Mouse (Mus musculus) forebrain, embryonic 10.5 days (tissue): ENCODE measurements around the gene Hacl1. TPM values are rescaled to one million over a fixed set of nuclear protein-coding genes. Genes with fewer than 3 reads are reported as not detected.
A peak's percentile ranks its signal among the peaks of the same experiment; 100 is the strongest.

Experiments used
- DNase-seq: peaks from one replicate; pipeline ENCODE4 v3.0.0-alpha.2; 2017; ENCODE audit warnings: low spot score; ENCODE audit errors: extremely low spot score
- H3K27ac ChIP-seq: fragments of 300-500 bp; sonication (generic); 2 replicates; pipeline ENCODE4 v1.5.1; 2016; ENCODE audit warnings: mild to moderate bottlenecking
- H3K27me3 ChIP-seq: fragments of 300-500 bp; sonication (generic); 2 replicates; pipeline ENCODE4 v1.6.1; 2016; ENCODE audit warnings: mild to moderate bottlenecking; ENCODE audit not compliant: poor library complexity, severe bottlenecking
- H3K36me3 ChIP-seq: fragments of 300-500 bp; sonication (generic); replicated peaks from 2 replicates; pipeline ENCODE4 v1.6.1; 2016; ENCODE audit warnings: mild to moderate bottlenecking, moderate library complexity
- H3K4me1 ChIP-seq: fragments of 300-500 bp; sonication (generic); 2 replicates; pipeline ENCODE4 v1.6.1; 2016
- H3K4me3 ChIP-seq: fragments of 300-500 bp; sonication (generic); 2 replicates; pipeline ENCODE4 v1.5.1; 2016; ENCODE audit warnings: mild to moderate bottlenecking, moderate library complexity
- H3K9me3 ChIP-seq: fragments of 300-500 bp; sonication (generic); 2 replicates; pipeline ENCODE4 v1.6.1; 2016; ENCODE audit warnings: mild to moderate bottlenecking, moderate library complexity
- WGBS: fragments of 180-500 bp; shearing (Covaris S2); methylation state at CpG from one replicate; pipeline ENCODE4 v1.1.7; 2016; 5-methylcytosine and 5-hydroxymethylcytosine counted together
- polyA plus RNA-seq: library from polyadenylated mRNA; unstranded; fragments of >200 nt; fragmentation: Nextera tagmentation; extraction: Ambion mirVana; gene quantifications from 2 replicates; pipeline ENCODE4 v1.2.1, GENCODE M21; 2016

Hacl1 gene
- polyA plus RNA-seq, 1 experiment from 2014 or later, result 7.1 TPM

DNA sequence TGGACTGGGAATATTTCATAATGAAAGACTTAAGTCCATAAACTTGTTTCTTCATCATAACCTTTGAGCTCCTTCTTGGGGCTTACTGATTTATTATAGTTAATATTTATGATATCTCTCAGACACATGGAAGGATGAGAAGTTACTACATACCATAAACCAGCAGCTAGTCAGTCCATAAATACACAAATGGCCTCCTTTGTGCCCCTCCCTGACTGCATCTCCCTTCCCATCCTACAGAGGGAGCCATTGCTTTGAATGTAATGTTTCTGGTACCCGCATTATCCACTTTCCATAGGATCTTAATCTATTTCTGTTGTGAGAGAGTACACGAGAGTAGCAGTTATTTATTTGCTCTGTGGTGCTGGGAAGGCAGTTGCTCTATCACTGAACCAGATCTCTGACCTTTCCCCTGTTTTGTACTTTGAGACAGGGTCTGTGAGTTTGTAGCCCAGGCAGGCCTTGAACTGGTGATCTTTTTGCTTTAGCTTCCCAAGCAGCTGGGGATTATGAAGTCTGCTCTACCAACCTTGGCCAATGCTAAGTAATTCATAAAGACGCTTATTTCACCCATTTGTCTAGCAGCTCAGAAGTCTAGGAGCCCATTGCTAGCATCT is 4.0 kb upstream of the Hacl1 start:
- Histone ChIP-seq H3K4me3 (no peak overlapping the region), H3K27ac (no peak overlapping the region), H3K4me1 (peaks cover 13% of the 10 kb centered on the region), H3K9me3 (no peaks in the 10 kb centered on the region), H3K27me3 (no peaks in the 10 kb centered on the region), H3K36me3 (no peaks in the 10 kb centered on the region)
- no peak for DNase-seq
- WGBS, result 75% methylated on average over 3 of the region's 3 CpGs

DNA sequence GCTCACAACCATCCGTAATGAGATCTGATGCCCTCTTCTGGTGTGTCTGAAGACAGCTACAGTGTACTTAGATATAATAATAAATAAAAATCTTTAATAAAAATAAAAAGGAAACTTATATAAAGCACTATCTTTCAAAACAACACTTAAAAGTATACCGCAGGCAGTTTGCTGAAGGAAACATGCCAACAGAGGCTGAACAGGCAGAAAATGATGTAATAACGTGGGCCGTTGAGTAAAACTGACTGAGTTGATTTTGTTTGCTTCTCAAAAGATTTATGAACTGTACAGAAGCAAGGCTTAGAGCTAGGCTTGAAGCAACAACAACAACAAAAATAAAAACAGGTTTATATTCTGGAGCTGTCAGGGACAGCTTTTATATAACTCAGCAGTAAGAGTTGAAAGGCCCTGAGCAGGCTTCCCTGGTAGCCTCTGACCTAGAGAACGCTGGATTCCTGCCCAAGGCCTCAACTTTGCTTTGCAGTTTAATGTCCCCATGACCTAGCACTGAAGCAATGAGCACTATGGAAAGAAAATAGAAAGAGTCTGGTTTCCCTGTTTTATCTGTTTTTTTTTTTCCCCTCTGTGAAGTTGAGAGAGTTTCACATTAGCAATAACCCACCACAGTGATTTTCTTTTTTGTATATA is 3.2 kb upstream of the Hacl1 start:
- DNase-seq, result no peak
- Histone ChIP-seq H3K27ac (no peak overlapping the region), H3K27me3 (no peaks in the 10 kb centered on the region), H3K9me3 (no peaks in the 10 kb centered on the region), H3K4me3 (no peak overlapping the region), H3K36me3 (no peaks in the 10 kb centered on the region), H3K4me1 (peaks cover 17% of the 10 kb centered on the region)
- 91% methylated on average over 5 of the region's 5 CpGs for WGBS

DNA sequence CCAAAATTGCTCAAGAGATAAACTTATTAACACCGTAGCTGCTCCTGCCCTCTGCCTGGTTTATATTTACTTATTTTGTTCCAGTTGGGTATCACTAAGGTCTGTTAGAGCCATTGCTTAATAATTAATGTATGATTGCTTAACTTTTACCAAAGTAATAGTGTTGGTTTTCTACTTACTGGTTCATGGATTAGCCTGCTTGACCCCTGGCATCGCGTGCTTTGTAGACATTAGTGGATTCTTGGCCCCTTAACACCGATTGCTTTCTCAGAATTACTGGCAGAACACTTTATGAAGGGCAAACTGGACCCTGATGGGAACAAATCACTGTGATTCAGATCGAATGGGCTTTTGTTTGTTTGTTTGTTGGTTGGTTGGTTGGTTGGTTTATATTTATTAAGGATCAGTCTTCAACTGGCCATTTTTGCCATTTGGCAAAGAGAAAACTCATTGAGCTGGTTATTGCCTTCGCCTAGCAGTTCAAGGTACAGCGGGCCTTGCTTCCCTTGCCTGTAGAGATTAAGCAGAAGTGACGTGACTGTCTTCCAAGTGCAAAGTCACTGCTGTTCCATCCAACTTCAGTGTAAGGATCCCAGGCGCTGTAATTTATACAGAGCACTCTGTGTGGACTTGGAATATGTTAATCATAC is 545 bp upstream of the Hacl1 start:
- 76% methylated on average over 9 of the region's 9 CpGs for WGBS
- H3K27me3 ChIP-seq, result no peaks in the 10 kb centered on the region
- no peaks in the 10 kb centered on the region for H3K9me3 ChIP-seq
- H3K4me3 ChIP-seq, result peak overlapping the region; percentile 77
- DNase-seq, result no peak
- H3K36me3 ChIP-seq, result no peaks in the 10 kb centered on the region
- peak overlapping the region; percentile 90 for H3K27ac ChIP-seq
- peaks cover 17% of the 10 kb centered on the region for H3K4me1 ChIP-seq

DNA sequence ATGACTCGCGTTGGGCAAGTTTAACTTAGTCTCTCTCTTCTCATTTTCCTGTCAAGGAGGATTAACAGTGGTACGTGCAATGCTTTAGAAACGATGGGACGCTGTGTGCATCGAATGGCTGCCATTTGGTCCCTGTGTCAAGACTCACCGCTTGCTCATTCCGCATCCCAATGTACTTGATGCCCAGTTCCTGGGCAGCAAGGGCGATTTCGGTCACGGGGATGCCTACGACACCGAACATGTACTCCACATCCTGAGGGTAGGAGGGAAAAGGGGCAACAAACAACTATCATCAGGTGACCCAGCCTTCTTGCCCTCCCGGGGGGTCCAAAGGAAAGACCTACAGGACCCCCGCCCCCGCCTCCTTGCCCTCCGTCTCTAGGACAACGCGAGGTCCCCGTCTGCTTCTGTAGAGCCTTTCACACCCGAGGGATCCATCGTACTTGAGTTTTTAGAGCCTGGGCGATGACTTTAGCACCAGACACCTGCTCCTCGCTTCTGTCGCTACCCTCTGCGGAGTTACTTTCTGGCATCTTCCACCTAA is 668 bp downstream of the Hacl1 start, which contains the start of gene Gm49387:
Gm49387 (minus strand) TSS at position 533 of the 544 bp plus-strand sequence.
- 5% methylated on average over 26 of the region's 26 CpGs for WGBS
- no peak for DNase-seq

DNA sequence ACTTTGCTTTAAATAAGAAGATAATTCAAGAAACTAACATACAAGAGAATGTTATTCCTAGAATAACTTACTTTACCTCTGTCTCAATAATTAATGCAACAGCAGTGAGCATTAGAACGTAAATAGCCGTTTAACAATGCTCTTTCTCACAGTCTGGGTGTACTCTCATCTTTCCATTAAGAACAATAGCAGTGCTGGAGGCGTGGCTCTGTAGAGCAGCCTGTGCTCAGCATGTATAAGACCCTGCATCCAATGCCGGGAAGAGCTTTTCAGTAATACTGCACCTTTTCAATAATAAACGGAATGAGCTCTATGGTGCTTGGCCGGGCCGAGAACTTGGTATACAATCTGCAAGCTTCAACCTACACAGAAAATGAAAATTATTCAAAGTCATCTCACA is 10.4 kb downstream of the Hacl1 start:
- Histone ChIP-seq H3K27ac (no peak overlapping the region), H3K27me3 (no peaks in the 10 kb centered on the region), H3K36me3 (no peaks in the 10 kb centered on the region), H3K4me1 (0 out of 2 replicates have a peak, but pooled peaks cover 3% of the 10 kb centered on the region), H3K9me3 (no peaks in the 10 kb centered on the region), H3K4me3 (no peak overlapping the region)
- DNase-seq, result no peak
- 63% methylated on average over 7 of the region's 7 CpGs for WGBS

More for the DNA sequence above, 668 bp downstream of the Hacl1 start, which contains the start of gene Gm49387:
- no peaks in the 10 kb centered on the region for H3K27me3 ChIP-seq
- H3K4me3 ChIP-seq, result peak within 1 kb of the TSS; percentile 77
- H3K9me3 ChIP-seq, result no peaks in the 10 kb centered on the region
- peak within 1 kb of the TSS; percentile 90 for H3K27ac ChIP-seq
- H3K4me1 ChIP-seq, result peaks cover 17% of the 10 kb centered on the region
- H3K36me3 ChIP-seq, result no peaks in the 10 kb centered on the region

DNA sequence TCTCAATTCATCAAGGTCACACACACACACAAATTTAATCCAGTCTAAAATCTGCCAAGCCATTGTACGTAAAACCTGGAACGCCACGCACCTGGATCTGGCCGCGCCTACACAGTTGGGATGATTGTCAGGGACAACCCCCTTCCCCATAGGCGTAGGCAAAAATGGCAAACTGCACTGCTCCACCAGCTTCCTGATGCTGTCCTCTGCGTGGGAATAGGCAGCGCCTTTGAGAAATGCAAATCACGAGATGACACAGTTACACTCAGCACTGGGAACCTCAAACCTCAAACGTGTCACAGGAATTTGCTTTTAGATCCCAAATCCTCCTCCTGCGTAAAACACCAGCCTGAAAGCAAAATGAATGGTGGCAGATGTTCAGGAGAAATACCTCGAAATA is 18.3 kb downstream of the Hacl1 start:
- Histone ChIP-seq H3K4me1 (0 out of 2 replicates have a peak, but pooled peaks cover 2% of the 10 kb centered on the region), H3K36me3 (no peaks in the 10 kb centered on the region), H3K4me3 (no peak overlapping the region), H3K27ac (no peak overlapping the region), H3K27me3 (no peaks in the 10 kb centered on the region), H3K9me3 (no peaks in the 10 kb centered on the region)
- WGBS, result 89% methylated on average over 12 of the region's 12 CpGs
- no peak for DNase-seq

DNA sequence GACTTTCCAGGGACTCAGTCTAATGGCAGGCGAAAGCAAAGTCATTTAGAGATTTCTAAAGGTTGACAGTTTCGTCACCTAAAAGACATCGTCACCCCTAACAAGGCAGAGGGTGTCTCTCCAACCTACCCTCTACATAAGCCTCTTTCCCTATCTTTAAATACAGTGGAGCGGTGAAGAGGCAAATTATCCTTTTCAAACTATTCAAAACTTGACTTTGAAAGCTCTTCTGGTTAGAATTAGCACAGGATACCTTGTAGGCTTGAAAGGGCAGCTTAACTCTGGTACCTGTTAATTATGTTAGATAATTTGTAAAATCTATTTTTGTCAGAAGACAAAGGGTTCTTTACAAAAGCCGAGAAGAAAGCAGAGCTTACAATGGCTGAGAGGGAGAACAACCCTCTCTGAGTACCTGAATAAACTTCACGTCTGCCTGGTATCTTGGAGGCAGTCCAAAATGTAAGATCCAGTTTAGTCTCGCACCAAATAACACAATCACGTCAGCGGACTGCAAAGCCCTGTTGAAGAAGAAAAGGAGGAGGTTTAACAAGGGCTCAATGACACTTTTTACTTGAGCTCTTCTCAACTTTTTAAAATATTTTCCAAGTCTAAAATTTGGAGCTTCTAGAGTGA is 20.4 kb downstream of the Hacl1 start:
- Histone ChIP-seq H3K9me3 (no peaks in the 10 kb centered on the region), H3K4me3 (no peak overlapping the region), H3K36me3 (no peaks in the 10 kb centered on the region), H3K27me3 (no peaks in the 10 kb centered on the region), H3K27ac (no peak overlapping the region), H3K4me1 (0 out of 2 replicates have a peak, but pooled peaks cover 2% of the 10 kb centered on the region)
- DNase-seq, result no peak
- WGBS, result 81% methylated on average over 9 of the region's 9 CpGs

DNA sequence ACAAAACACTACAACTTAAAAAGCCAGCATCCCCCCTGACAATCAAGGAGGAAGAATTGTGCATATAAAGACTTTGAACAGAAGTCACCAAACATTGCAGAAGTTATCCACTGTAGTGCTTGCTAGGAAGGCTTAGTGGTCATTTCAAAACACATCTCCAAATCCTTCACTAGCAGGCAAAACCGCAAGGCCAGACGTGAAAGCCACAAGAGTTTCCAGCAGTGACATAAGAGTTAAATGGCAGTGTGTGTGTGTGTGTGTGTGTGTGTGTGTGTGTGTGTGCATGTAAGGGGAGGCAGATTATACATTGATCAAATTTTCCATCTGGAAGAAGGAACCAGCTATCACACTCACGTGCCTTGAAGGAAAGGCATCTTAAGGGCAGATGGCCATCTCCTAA is 23.1 kb downstream of the Hacl1 start:
- H3K4me3 ChIP-seq, result no peak overlapping the region
- 91% methylated on average over 3 of the region's 3 CpGs for WGBS
- H3K9me3 ChIP-seq, result no peaks in the 10 kb centered on the region
- no peak overlapping the region for H3K27ac ChIP-seq
- H3K4me1 ChIP-seq, result 0 out of 2 replicates have a peak, but pooled peaks cover 2% of the 10 kb centered on the region
- DNase-seq, result no peak
- no peaks in the 10 kb centered on the region for H3K27me3 ChIP-seq
- H3K36me3 ChIP-seq, result no peaks in the 10 kb centered on the region

DNA sequence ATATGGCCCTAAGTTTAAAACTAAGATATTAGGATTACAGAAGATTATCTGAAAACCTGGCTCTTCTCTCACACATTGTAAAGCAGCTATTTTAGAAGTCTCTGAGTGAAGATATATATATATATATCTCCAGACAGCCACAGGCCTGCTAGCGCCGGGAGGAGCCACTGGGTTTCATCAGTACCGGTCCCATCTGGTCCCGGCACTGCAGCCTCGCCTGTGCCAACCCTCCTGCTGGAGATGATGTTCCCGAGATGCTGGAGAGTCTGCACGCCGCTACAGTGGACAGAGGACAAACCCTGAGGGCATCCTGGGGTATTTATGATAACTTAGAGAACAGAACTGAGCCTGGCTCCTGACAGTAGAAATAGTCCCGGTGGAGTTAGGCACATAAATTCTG is 23.9 kb downstream of the Hacl1 start:
- Histone ChIP-seq H3K9me3 (no peaks in the 10 kb centered on the region), H3K4me3 (no peak overlapping the region), H3K4me1 (0 out of 2 replicates have a peak, but pooled peaks cover 2% of the 10 kb centered on the region), H3K36me3 (no peaks in the 10 kb centered on the region), H3K27ac (no peak overlapping the region), H3K27me3 (no peaks in the 10 kb centered on the region)
- WGBS, result 90% methylated on average over 9 of the region's 9 CpGs
- no peak for DNase-seq

DNA sequence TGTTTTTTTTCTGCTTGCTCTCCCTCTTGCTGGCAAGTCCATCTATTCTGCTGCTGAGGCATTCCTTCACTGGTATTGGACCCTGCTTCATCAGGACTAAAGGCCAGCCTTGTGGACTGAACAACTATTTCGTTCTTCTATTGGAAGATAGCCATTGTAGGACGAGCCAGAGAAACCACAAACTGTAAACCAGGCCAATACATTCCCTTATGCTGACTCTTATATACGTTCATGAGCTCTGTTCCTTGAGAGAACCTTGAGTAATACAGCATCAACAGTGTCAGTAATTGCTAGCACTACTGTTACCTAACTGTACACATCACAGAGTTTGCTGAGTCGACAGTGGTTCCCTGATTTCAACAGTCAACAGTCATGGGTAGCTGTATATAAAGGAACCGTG is 27.4 kb downstream of the Hacl1 start:
- WGBS, result 89% methylated on average over 5 of the region's 5 CpGs
- Histone ChIP-seq H3K4me3 (no peak overlapping the region), H3K9me3 (no peaks in the 10 kb centered on the region), H3K27me3 (no peaks in the 10 kb centered on the region), H3K36me3 (no peaks in the 10 kb centered on the region), H3K27ac (no peak overlapping the region), H3K4me1 (no peaks in the 10 kb centered on the region)
- DNase-seq, result no peak

DNA sequence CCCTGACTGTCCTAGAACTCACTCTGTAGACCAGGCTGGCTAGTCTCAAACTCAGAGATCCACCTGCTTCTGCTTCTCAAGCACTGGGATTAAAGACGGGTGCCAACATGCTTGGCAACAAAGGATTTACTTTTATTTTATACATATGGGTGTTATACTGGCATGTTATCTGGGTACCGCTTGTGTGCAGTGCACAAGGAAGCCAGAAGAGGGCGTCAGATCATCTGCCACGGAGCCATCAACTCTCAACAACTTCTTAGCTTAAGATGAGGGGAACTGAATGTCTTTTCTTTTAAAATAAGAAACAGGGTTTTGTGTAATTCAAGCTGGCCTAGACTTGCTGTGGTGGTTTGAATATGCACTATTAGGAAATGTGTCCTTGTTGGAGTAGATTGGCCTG is 29.1 kb downstream of the Hacl1 start:
- H3K4me1 ChIP-seq, result no peaks in the 10 kb centered on the region
- H3K9me3 ChIP-seq, result no peaks in the 10 kb centered on the region
- no peaks in the 10 kb centered on the region for H3K27me3 ChIP-seq
- no peaks in the 10 kb centered on the region for H3K36me3 ChIP-seq
- no peak for DNase-seq
- H3K27ac ChIP-seq, result no peak overlapping the region
- WGBS, result 67% methylated on average over 4 of the region's 4 CpGs
- H3K4me3 ChIP-seq, result no peak overlapping the region

DNA sequence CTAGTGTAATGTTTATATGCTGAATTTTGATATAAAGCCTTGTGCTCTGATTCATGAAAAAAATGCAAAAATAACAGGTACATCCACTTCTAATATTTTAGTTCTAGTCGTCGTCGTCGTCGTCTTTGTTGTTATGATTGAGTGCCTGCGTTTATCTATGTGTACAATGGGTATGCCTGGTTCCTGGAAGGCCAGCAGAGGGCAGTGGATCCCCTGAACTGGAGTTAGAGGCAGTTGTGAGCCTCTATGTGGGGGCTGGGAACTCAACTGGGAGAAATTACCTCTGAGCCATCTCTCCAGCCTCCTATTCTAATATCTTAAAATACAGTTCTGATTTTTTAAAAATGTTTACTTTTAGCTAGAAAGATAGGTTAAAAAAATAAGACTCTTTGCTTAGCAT is 35.6 kb downstream of the Hacl1 start:
- no peaks in the 10 kb centered on the region for H3K4me1 ChIP-seq
- DNase-seq, result no peak
- H3K4me3 ChIP-seq, result no peak overlapping the region
- WGBS, result 53% methylated on average over 6 of the region's 6 CpGs
- no peaks in the 10 kb centered on the region for H3K9me3 ChIP-seq
- no peak overlapping the region for H3K27ac ChIP-seq
- no peaks in the 10 kb centered on the region for H3K36me3 ChIP-seq
- H3K27me3 ChIP-seq, result no peaks in the 10 kb centered on the region
